Mouse (Mus musculus) stomach, postnatal 0 days (tissue): ENCODE measurements at regions not wholly inside any gene's neighbourhood (a gene's known extent, or its start where the extent isn't known, plus 50 kb on each side); places are given as distances from the start of the nearest gene placed in this dataset.

ENCODE experiments used
- ATAC-seq: fragments of 200-750 bp; cut with Nextera tagmentation; 2 replicates; pipeline ENCODE4 v1.8.0; 2017; ENCODE audit not compliant: low FRiP score, low TSS enrichment
- DNase-seq: peaks from one replicate; pipeline ENCODE4 v3.0.0-alpha.2; 2016; ENCODE audit warnings: low spot score
- H3K27ac ChIP-seq: fragments of 300-500 bp; sonication (generic); replicated peaks from 2 replicates; pipeline ENCODE4 v1.5.1; 2014; ENCODE audit warnings: mild to moderate bottlenecking, control low read depth
- H3K27me3 ChIP-seq: fragments of 300-500 bp; sonication (generic); 2 replicates; pipeline ENCODE4 v1.6.1; 2014; ENCODE audit warnings: low read length; ENCODE audit not compliant: control insufficient read depth, insufficient read depth
- H3K36me3 ChIP-seq: fragments of 300-500 bp; sonication (generic); 2 replicates; pipeline ENCODE4 v1.6.1; 2014; ENCODE audit warnings: low read length, mixed read lengths; ENCODE audit not compliant: control insufficient read depth, insufficient read depth
- H3K4me1 ChIP-seq: fragments of 300-500 bp; sonication (generic); replicated peaks from 2 replicates; pipeline ENCODE4 v1.6.1; 2014; ENCODE audit warnings: antibody characterized with exemption; ENCODE audit not compliant: control insufficient read depth, insufficient read depth
- H3K4me2 ChIP-seq: fragments of 300-500 bp; sonication (generic); replicated peaks from 2 replicates; pipeline ENCODE4 v1.6.1; 2014; ENCODE audit warnings: low read depth, mild to moderate bottlenecking, control low read depth, moderate library complexity
- H3K4me3 ChIP-seq: fragments of 300-500 bp; sonication (generic); 2 replicates; pipeline ENCODE4 v1.5.1; 2014; ENCODE audit warnings: low read depth, low read length, control low read depth
- H3K9ac ChIP-seq: fragments of 300-500 bp; sonication (generic); 2 replicates; pipeline ENCODE4 v1.6.1; 2014; ENCODE audit warnings: mild to moderate bottlenecking, low read length, control low read depth, mixed read lengths
- H3K9me3 ChIP-seq: fragments of 300-500 bp; sonication (generic); 2 replicates; pipeline ENCODE4 v1.6.1; 2016; ENCODE audit warnings: low read length; ENCODE audit not compliant: control insufficient read depth
- CTCF ChIP-seq: IDR thresholded peaks from 2 replicates; pipeline ENCODE4 v1.5.1; 2016; ENCODE audit warnings: antibody characterized with exemption, low read depth, mild to moderate bottlenecking, moderate library complexity
- EP300 ChIP-seq: optimal IDR thresholded peaks from 2 replicates; pipeline ENCODE3; 2016; ENCODE audit warnings: antibody characterized with exemption
- WGBS: fragments of 180-500 bp; shearing (Covaris S2); extraction: QIAGEN DNeasy Blood & Tissue Kit; methylation state at CpG from one replicate; pipeline ENCODE4 v1.1.7; 2014; 5-methylcytosine and 5-hydroxymethylcytosine counted together

DNA sequence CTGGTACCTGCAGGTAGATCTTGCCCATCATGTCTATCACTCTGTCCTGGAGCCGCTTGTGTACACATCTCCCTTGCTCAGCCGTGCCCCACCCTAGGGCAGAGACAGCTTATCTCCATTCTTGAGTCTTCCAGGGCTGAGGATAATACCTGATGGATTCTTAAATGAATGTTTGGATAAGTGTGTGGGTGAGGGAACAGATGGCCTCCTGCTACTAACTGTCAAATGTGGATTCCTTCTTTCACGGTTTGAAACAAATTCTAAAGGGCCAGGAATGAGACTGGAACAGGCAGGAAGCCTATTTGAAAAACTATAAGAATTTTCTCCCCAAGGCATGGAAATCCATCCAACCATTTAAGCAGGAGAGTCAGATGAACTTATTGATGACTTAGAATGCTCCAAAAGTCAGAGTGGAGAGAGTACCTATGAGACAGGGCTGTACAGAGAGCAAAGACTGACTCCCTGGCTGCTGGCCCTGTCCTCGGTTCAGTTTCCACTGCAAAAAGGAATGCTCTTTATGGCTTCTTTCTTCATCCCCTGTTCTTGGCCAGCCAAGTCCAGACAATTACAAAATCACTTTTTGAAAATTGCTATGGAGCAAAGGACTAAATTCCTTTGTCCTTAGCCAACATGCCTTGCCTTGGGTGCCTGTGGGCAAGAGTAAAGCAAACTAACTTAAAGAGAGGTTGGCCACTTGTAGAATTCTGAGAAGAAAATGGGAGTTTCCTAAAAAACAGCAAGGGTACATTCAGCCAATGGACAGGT lies 66.8 kb upstream of the Oxtr start:
- H3K36me3 ChIP-seq = no peaks in the 10 kb centered on the region
- H3K27ac ChIP-seq = no peak overlapping the region
- H3K4me3 ChIP-seq = no peak overlapping the region
- no peak overlapping the region for H3K9ac ChIP-seq
- 62% methylated on average over 4 of the region's 4 CpGs for WGBS
- no peak for TF ChIP-seq EP300
- TF ChIP-seq CTCF = no peak
- H3K4me1 ChIP-seq = no peaks in the 10 kb centered on the region
- no peaks in the 10 kb centered on the region for H3K27me3 ChIP-seq
- no peaks in the 10 kb centered on the region for H3K9me3 ChIP-seq
- DNase-seq (no peak), ATAC-seq (no peak)
- H3K4me2 ChIP-seq = no peak overlapping the region

DNA sequence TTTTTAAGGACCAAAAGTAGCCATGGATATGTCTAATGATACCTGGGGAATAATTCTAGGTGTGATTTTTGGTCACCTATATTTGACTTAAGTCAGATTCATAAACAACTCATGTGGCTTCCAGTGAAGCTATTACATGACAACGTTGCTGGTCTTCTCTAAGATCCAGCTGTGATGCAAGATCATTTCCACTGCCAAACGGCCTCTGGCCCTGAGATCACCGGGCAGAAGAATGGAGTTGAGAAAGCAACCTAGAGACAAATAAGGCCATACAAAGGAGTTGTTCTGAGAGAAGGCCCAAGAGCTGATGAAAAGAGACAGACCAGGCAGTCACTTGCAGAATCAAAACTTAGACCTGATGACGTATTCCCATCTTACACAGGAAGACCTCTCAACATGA lies 64.3 kb upstream of the Oxtr start:
- no peak for ATAC-seq
- no peaks in the 10 kb centered on the region for H3K9me3 ChIP-seq
- TF ChIP-seq EP300 (no peak), CTCF (no peak)
- H3K9ac ChIP-seq = no peak overlapping the region
- no peaks in the 10 kb centered on the region for H3K27me3 ChIP-seq
- H3K27ac ChIP-seq = no peak overlapping the region
- H3K4me2 ChIP-seq = no peak overlapping the region
- no peak overlapping the region for H3K4me3 ChIP-seq
- DNase-seq = no peak
- 82% methylated on average over 4 of the region's 4 CpGs for WGBS
- no peaks in the 10 kb centered on the region for H3K36me3 ChIP-seq
- no peaks in the 10 kb centered on the region for H3K4me1 ChIP-seq

DNA sequence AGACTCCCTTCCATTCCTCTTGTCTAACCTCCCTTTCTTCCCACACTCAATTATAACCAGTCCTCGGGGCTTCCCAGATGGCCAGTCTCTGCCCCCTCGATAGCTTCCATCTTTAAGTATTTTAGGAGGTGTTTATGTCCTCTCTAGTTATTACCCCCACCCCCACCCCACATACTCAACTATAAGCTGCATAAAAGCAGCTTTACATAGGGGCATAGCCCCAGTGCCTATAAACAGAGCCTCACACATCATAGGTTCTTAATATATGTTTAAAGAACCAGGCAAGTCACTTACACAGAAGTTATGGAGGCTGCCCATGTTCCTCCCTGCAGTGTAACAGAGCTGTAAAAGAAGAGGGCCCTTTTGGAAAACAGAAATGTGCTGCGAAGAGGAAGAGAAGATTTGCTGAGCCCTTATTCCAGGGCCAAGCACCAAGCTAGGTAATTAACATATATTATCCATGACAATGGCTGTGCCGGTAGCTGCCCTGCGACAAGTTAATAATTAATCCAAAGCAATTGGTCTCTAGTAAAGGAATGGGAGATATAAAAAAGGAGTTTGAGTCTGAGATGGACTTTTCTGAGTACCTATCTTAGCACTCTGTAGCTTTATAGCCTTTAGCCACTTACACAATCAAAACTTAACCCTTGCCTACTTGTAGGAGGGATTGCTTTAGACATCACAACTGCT lies 63.6 kb upstream of the Oxtr start:
- Histone ChIP-seq H3K9ac (no peak overlapping the region), H3K36me3 (no peaks in the 10 kb centered on the region), H3K27ac (no peak overlapping the region), H3K9me3 (no peaks in the 10 kb centered on the region), H3K4me3 (no peak overlapping the region), H3K27me3 (no peaks in the 10 kb centered on the region), H3K4me1 (no peaks in the 10 kb centered on the region), H3K4me2 (no peak overlapping the region)
- 46% methylated on average over 5 of the region's 5 CpGs for WGBS
- no peak for ATAC-seq
- no peak for DNase-seq
- TF ChIP-seq EP300 = no peak
- TF ChIP-seq CTCF = no peak

DNA sequence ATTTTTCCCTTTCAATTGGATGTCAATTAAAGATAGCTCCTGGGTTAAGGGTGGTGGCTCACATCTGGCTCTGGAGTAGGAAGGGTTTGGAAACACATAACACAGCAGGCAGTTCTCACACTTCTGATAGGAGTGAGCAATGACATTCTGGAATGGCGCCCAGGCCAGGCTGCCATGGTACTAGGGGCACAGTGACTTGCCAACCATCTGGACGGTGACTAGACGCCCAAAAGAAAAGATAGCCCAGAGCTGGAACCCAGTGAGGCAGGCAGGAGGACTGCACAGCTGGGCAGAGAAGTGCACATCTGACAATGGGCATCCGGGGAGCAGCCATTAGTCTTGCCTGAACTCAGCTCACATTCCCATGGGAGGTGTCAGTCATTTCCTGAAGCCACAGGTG lies 62.8 kb upstream of the Oxtr start:
- no peak for TF ChIP-seq CTCF
- Histone ChIP-seq H3K36me3 (no peaks in the 10 kb centered on the region), H3K4me2 (no peak overlapping the region), H3K4me1 (no peaks in the 10 kb centered on the region), H3K4me3 (no peak overlapping the region), H3K27me3 (no peaks in the 10 kb centered on the region), H3K27ac (no peak overlapping the region), H3K9me3 (no peaks in the 10 kb centered on the region), H3K9ac (no peak overlapping the region)
- no peak for ATAC-seq
- no peak for DNase-seq
- 77% methylated on average over 4 of the region's 4 CpGs for WGBS

DNA sequence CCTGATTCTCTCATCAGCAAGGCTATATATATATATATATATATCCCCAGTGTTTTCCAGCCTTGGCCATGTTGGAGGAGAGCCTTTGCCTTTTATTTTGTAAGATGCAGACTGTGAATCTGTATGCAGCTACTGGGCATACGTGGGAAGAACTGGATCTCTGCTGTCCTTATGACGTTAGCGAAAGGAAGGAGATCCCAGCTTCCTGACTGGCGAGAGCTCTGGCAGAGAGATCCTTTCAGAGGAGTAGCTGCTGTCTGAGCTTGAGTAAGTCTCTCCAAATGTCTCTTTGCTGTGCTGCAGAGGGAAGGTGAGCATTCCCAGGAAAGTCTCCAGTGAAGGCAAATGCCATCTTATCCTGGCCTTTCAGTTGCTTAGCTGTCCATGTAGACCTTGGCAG lies 61.6 kb upstream of the Oxtr start:
- Histone ChIP-seq H3K9me3 (no peaks in the 10 kb centered on the region), H3K27me3 (no peaks in the 10 kb centered on the region), H3K4me2 (no peak overlapping the region), H3K9ac (no peak overlapping the region), H3K36me3 (no peaks in the 10 kb centered on the region), H3K4me1 (no peaks in the 10 kb centered on the region), H3K4me3 (no peak overlapping the region), H3K27ac (no peak overlapping the region)
- WGBS = 74% methylated on average over 4 of the region's 4 CpGs
- ATAC-seq (no peak), DNase-seq (no peak)
- TF ChIP-seq CTCF (no peak), EP300 (no peak)

DNA sequence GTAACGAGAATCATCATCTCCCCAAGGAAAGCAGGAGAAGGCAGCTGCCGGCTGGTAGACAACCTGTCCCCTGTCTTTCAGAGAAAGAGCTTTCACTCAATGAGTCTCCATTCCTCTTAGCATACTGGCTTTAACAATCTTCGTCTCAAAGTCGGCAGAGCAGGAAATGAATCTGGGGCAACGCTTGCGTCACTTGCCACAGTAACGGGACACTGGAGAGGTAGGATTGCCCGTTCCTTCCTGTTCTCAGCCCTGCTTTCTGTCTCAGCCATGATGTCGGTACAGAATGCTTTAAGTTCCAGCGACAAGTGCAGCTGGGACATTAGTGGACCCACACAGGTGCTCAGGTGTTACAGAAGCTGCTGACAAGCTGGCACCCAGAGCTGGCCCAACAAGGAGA lies 57.5 kb upstream of the Oxtr start:
- WGBS = 82% methylated on average over 10 of the region's 10 CpGs

More for the DNA sequence above, 57.5 kb upstream of the Oxtr start:
- Histone ChIP-seq H3K27me3 (no peaks in the 10 kb centered on the region), H3K4me1 (no peaks in the 10 kb centered on the region), H3K4me3 (no peak overlapping the region), H3K4me2 (no peak overlapping the region), H3K9ac (no peak overlapping the region), H3K9me3 (no peaks in the 10 kb centered on the region), H3K27ac (no peak overlapping the region), H3K36me3 (no peaks in the 10 kb centered on the region)
- TF ChIP-seq CTCF = no peak
- no peak for TF ChIP-seq EP300
- DNase-seq = no peak
- no peak for ATAC-seq
